In genomic region chr1:174921298-174921955, GRCm38 (mm10) we compare ENCODE assay signal across 8 mouse cellular contexts. TPM values are rescaled to one million over a fixed set of nuclear protein-coding genes. Genes with fewer than 3 reads are reported as not detected.
DNase-seq lines count a peak whose midpoint lies in the region; ATAC-seq lines count a peak whose summit lies in the region.

TSS of gene Grem2 (minus strand) at chr1:174921819.

- peak within 1 kb of the TSS; percentile 47 for H3K4me2 ChIP-seq in forebrain, embryonic 14.5 days (ENCODE audit: low read length)
- H3K4me2 ChIP-seq in hindbrain, embryonic 15.5 days: peak within 1 kb of the TSS; percentile 63
- H3K4me2 ChIP-seq in limb, embryonic 13.5 days (replicated peaks): peak within 1 kb of the TSS; percentile 77
- peak within 1 kb of the TSS; percentile 70 for H3K4me2 ChIP-seq in midbrain, embryonic 13.5 days (replicated peaks)
- peak within 1 kb of the TSS; percentile 68 for H3K4me2 ChIP-seq in stomach, embryonic 15.5 days

- peak; percentile 95 for ATAC-seq in forebrain, embryonic 14.5 days
- ATAC-seq in hindbrain, embryonic 15.5 days (ENCODE audit: low FRiP score, low read depth): peak; percentile 99
- ATAC-seq in limb, embryonic 13.5 days (ENCODE audit: low FRiP score, low read depth): peak; percentile 94
- peak; percentile 98 for ATAC-seq in midbrain, embryonic 13.5 days
- ATAC-seq in stomach, embryonic 15.5 days (ENCODE audit: insufficient read depth, low FRiP score, low read depth): peak; percentile 94

- peak within 1 kb of the TSS; percentile 31 for H3K4me3 ChIP-seq in forebrain, embryonic 14.5 days (ENCODE audit: low read depth, low read length)
- peak within 1 kb of the TSS; percentile 49 for H3K4me3 ChIP-seq in hindbrain, embryonic 15.5 days
- peak within 1 kb of the TSS; percentile 49 for H3K4me3 ChIP-seq in limb, embryonic 13.5 days
- peak within 1 kb of the TSS; percentile 52 for H3K4me3 ChIP-seq in midbrain, embryonic 13.5 days (replicated peaks)
- H3K4me3 ChIP-seq in stomach, embryonic 15.5 days (replicated peaks): peak within 1 kb of the TSS; percentile 44

- H3K9ac ChIP-seq in forebrain, embryonic 14.5 days (ENCODE audit: low read length): peak within 1 kb of the TSS; percentile 38; the same call in 1 of the 2 replicates
- H3K9ac ChIP-seq in hindbrain, embryonic 15.5 days: peak within 1 kb of the TSS; percentile 54
- peak within 1 kb of the TSS; percentile 62 for H3K9ac ChIP-seq in limb, embryonic 13.5 days
- peak within 1 kb of the TSS; percentile 67 for H3K9ac ChIP-seq in midbrain, embryonic 13.5 days (replicated peaks)
- H3K9ac ChIP-seq in stomach, embryonic 15.5 days: 0 out of 2 replicates have a peak within 1 kb of the TSS, but pooled peaks have one; percentile 2

- 6% methylated on average over 30 of the region's 30 CpGs for WGBS in forebrain, embryonic 14.5 days
- 4% methylated on average over 30 of the region's 30 CpGs for WGBS in hindbrain, embryonic 15.5 days
- WGBS in limb, embryonic 13.5 days: 4% methylated on average over 30 of the region's 30 CpGs
- WGBS in midbrain, embryonic 13.5 days: 4% methylated on average over 30 of the region's 30 CpGs
- 4% methylated on average over 30 of the region's 30 CpGs for WGBS in stomach, embryonic 15.5 days

- no peaks in the 10 kb centered on the region for H3K27me3 ChIP-seq in forebrain, embryonic 14.5 days (replicated peaks; ENCODE audit: control insufficient read depth, insufficient read depth, low read length)
- H3K27me3 ChIP-seq in hindbrain, embryonic 15.5 days: no peaks in the 10 kb centered on the region
- H3K27me3 ChIP-seq in limb, embryonic 13.5 days: peaks cover 14% of the 10 kb centered on the region
- no peaks in the 10 kb centered on the region for H3K27me3 ChIP-seq in midbrain, embryonic 13.5 days
- peaks cover 3% of the 10 kb centered on the region; the same call in 1 of the 2 replicates for H3K27me3 ChIP-seq in stomach, embryonic 15.5 days (replicated peaks)

- H3K4me1 ChIP-seq in forebrain, embryonic 14.5 days (ENCODE audit: control insufficient read depth, insufficient read depth, low read length): no peaks in the 10 kb centered on the region
- 0 out of 2 replicates have a peak, but pooled peaks cover 5% of the 10 kb centered on the region for H3K4me1 ChIP-seq in hindbrain, embryonic 15.5 days (replicated peaks)
- peaks cover 6% of the 10 kb centered on the region for H3K4me1 ChIP-seq in limb, embryonic 13.5 days
- peaks cover 9% of the 10 kb centered on the region for H3K4me1 ChIP-seq in midbrain, embryonic 13.5 days (replicated peaks)
- peaks cover 4% of the 10 kb centered on the region; the same call in 1 of the 2 replicates for H3K4me1 ChIP-seq in stomach, embryonic 15.5 days

- H3K9me3 ChIP-seq in forebrain, embryonic 14.5 days (replicated peaks; ENCODE audit: control insufficient read depth, low read length): no peaks in the 10 kb centered on the region
- H3K9me3 ChIP-seq in hindbrain, embryonic 15.5 days: no peaks in the 10 kb centered on the region
- no peaks in the 10 kb centered on the region for H3K9me3 ChIP-seq in limb, embryonic 13.5 days
- H3K9me3 ChIP-seq in midbrain, embryonic 13.5 days: no peaks in the 10 kb centered on the region
- H3K9me3 ChIP-seq in stomach, embryonic 15.5 days: no peaks in the 10 kb centered on the region

- no peaks in the 10 kb centered on the region for H3K36me3 ChIP-seq in forebrain, embryonic 14.5 days (ENCODE audit: control insufficient read depth, insufficient read depth, low read length)
- no peaks in the 10 kb centered on the region for H3K36me3 ChIP-seq in hindbrain, embryonic 15.5 days
- no peaks in the 10 kb centered on the region for H3K36me3 ChIP-seq in limb, embryonic 13.5 days
- no peaks in the 10 kb centered on the region for H3K36me3 ChIP-seq in midbrain, embryonic 13.5 days
- H3K36me3 ChIP-seq in stomach, embryonic 15.5 days: no peaks in the 10 kb centered on the region

- peak; percentile 61 for DNase-seq in ES-CJ7 (ENCODE audit: low read depth, low spot score)
- DNase-seq in adrenal gland, adult 8-10 months: peak; percentile 5
- peak; percentile 67 for DNase-seq in forebrain, embryonic 14.5 days (ENCODE audit: low spot score)
- DNase-seq in spleen, postnatal 36 days (ENCODE audit: low spot score in 2 of 2): no peak

- H3K27ac ChIP-seq in forebrain, embryonic 14.5 days (ENCODE audit: low read depth, low read length): no peak within 1 kb of the TSS
- H3K27ac ChIP-seq in hindbrain, embryonic 15.5 days (replicated peaks): peak within 1 kb of the TSS; percentile 71
- H3K27ac ChIP-seq in limb, embryonic 13.5 days: no peak within 1 kb of the TSS
- peak within 1 kb of the TSS; percentile 67; the same call in 1 of the 2 replicates for H3K27ac ChIP-seq in midbrain, embryonic 13.5 days
- H3K27ac ChIP-seq in stomach, embryonic 15.5 days: no peak within 1 kb of the TSS

RNA-seq across cellular contexts. Expression of gene Grem2, which starts in this region (rescaled TPM):
- total RNA-seq in adrenal gland, adult 8-10 months (2022): 1 to 10 TPM; 1.3 to 4.2 (median 2.5) TPM
- polyA plus RNA-seq in forebrain, embryonic 14.5 days (2014; fragmentation: Nextera tagmentation; extraction: Ambion mirVana): 0.43 and 0.72 TPM in 2 replicates
- 1.9 and 2.0 TPM in 2 replicates for polyA plus RNA-seq in hindbrain, embryonic 15.5 days (2015; fragmentation: Nextera tagmentation; extraction: Ambion mirVana)
- polyA plus RNA-seq in limb, embryonic 13.5 days (2015; fragmentation: Nextera tagmentation; extraction: Ambion mirVana): 0.98 and 1.1 TPM in 2 replicates
- 0.38 and 0.40 TPM in 2 replicates for polyA plus RNA-seq in midbrain, embryonic 13.5 days (2015; fragmentation: Nextera tagmentation; extraction: Ambion mirVana)
- 3.2 and 3.5 TPM in 2 replicates for polyA plus RNA-seq in stomach, embryonic 15.5 days (2015; fragmentation: Nextera tagmentation; extraction: Ambion mirVana)

Comparison
In these comparisons a context has a peak if more than half of its experiments do, and no peak if none do; other contexts are left out.
1. Peak in DNase-seq, ATAC-seq, H3K4me3 ChIP-seq, H3K9ac ChIP-seq and H3K4me2 ChIP-seq in forebrain, embryonic 14.5 days; RNA of the gene not detected or under 1 TPM.
2. Peak in ATAC-seq, H3K4me3 ChIP-seq, H3K27ac ChIP-seq, H3K9ac ChIP-seq and H3K4me2 ChIP-seq in midbrain, embryonic 13.5 days; RNA of the gene not detected or under 1 TPM.
3. DNase-seq: peak in ES-CJ7 (single experiment) and adrenal gland, adult 8-10 months (single experiment); none in spleen, postnatal 36 days (0 of 2).
4. H3K9ac ChIP-seq: peak in every context shown above with its lines; median percentile 67 in midbrain, embryonic 13.5 days; 62 in limb, embryonic 13.5 days; 54 in hindbrain, embryonic 15.5 days; 38 in forebrain, embryonic 14.5 days; 2 in stomach, embryonic 15.5 days.
5. Peak in every context shown above with its lines, with median percentiles within 50 percentile points of each other: ATAC-seq, H3K4me2 ChIP-seq and H3K4me3 ChIP-seq.